Mouse (Mus musculus): ENCODE results near the gene Cdhr4. TPM values are rescaled to one million over a fixed set of nuclear protein-coding genes. Genes with fewer than 3 reads are reported as not detected.
"Not testable (repeated sequence)": the region's sequence is repeated elsewhere in the genome, so short reads cannot be mapped to it uniquely, and the experiment has no call there.

The Cdhr4 gene
- polyA plus RNA-seq, 1 experiment from 2014 or later, result 3.7 TPM

DNA sequence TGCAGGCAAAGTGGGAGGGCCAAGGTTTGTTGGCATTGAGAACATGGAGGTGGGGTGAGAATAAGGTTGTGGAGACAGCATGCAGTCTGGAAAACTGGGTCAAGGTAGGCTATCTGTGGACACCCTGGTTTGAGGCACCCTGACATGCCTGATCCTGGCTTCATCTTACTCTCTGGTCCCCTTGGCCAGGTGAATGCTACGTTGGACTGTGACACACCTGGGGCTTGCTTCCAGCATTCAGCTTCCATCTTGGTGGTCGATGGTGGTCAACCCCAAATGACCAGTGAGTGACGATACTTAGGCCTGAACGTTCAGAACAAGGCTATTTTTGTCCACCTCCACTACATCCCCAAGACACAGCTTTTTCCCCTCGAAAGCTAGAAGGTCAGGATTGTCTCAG lies 3.8 kb downstream of the Cdhr4 start, which contains the start of gene Gm20662:
TSS of gene Gm20662 (plus strand) at position 301 of the 400 bp plus-strand sequence.
- no peaks in the 10 kb centered on the region for H3K9me3 ChIP-seq (replicated peaks)
- H3K4me3 ChIP-seq, result no peak within 1 kb of the TSS
- no peak within 1 kb of the TSS for H3K4me2 ChIP-seq
- no peak within 1 kb of the TSS for H3K27ac ChIP-seq
- H3K4me1 ChIP-seq, result 0 out of 2 replicates have a peak, but pooled peaks cover 1% of the 10 kb centered on the region
- no peak for ATAC-seq
- no peak within 1 kb of the TSS; the same call in 1 of the 2 replicates for H3K9ac ChIP-seq
- H3K27me3 ChIP-seq (replicated peaks), result no peaks in the 10 kb centered on the region
- 81% methylated on average over 5 of the region's 5 CpGs for WGBS (ENCODE audit: insufficient replicate concordance)
- no peaks in the 10 kb centered on the region for H3K36me3 ChIP-seq

DNA sequence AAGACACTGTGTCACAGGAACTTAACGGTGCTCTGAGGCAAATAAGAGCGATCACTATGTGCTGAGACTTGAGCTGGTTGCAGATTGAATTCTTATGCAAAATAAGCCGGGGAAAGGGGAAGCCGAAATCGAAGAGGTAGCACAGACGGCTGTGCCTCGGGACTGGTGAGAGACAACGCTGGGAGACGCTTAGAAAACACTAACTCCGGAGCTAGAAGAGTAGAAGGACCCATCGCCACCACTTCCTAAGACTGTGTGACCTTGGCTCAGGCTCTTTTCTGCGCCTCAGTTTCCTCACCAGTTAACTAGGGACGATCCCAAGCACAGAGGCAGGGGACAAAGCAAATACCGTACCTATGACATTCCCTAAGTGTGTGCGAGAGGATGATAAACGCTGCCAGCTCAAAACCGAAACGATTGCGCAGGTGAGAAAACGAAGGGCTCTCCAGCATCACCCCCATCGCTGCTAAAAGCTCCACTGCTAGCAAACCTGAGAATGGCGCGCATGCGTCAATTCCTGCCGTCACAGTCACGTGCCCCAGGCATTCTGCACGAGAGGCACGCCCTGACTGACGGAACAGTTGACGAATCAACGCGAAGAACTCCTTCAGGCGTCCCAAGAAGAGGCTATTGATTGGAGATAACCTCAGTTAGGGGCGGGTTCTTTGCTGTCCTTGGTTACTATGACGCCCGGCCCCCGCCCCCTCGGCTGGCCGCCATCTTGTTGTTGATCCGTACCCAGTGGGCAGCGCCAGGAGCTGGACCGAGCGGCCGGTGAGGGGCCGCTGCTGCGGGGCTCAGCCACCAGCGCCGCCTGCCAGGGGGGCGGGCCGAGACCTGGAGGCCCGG lies 9.8 kb downstream of the Cdhr4 start, which contains the start of gene Ip6k1:
TSS of gene Ip6k1 (plus strand) at position 580 of the 849 bp plus-strand sequence.
- H3K4me1 ChIP-seq, result peaks cover 45% of the 10 kb centered on the region
- peak within 1 kb of the TSS; percentile 98 for H3K9ac ChIP-seq
- peaks cover 9% of the 10 kb centered on the region for H3K36me3 ChIP-seq
- H3K4me3 ChIP-seq, result peak within 1 kb of the TSS; percentile 90
- under 1% methylated on average over 51 of the region's 51 CpGs for WGBS (ENCODE audit: insufficient replicate concordance)
- no peaks in the 10 kb centered on the region for H3K27me3 ChIP-seq (replicated peaks)
- ATAC-seq, result peak; percentile 97
- peak within 1 kb of the TSS; percentile 85 for H3K4me2 ChIP-seq
- H3K9me3 ChIP-seq (replicated peaks), result no peaks in the 10 kb centered on the region
- peak within 1 kb of the TSS; percentile 95 for H3K27ac ChIP-seq

- Histone ChIP-seq H3K9me3 (replicated peaks) (no peaks in the 10 kb centered on the region), H3K4me3 (peak overlapping the region; percentile 90)
- under 1% methylated on average over 50 of the region's 50 CpGs for WGBS (ENCODE audit: insufficient replicate concordance)
Measured at GRCm38 (mm10) chr9:108002778-108003530, 10.7 kb downstream of the Cdhr4 start.

DNA sequence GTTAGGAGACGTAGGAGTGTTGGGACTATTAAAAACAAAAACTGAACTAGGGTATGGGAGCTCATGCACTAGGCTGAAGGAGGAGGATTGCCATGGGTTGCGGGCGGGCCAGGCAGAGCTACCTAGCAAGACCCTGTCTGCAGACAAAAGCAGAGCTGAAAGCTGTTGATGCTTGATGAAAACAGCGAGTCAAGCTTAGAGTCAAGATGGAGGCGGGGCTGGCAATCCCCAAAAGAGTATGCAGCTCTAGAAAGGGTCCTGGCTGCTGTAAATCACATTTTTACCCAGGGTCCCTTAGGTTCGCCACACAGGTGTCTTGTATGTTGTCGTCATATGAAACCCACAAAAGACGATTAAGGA lies 11.2 kb downstream of the Cdhr4 start:
- no peak for ATAC-seq
- Histone ChIP-seq H3K9me3 (replicated peaks) (no peaks in the 10 kb centered on the region), H3K4me2 (peak overlapping the region; percentile 79), H3K4me3 (peak overlapping the region; percentile 90), H3K4me1 (peaks cover 58% of the 10 kb centered on the region), H3K36me3 (peaks cover 9% of the 10 kb centered on the region), H3K27ac (peak overlapping the region; percentile 95), H3K27me3 (replicated peaks) (no peaks in the 10 kb centered on the region), H3K9ac (peak overlapping the region; percentile 98)
- WGBS (ENCODE audit: insufficient replicate concordance), result 24% methylated on average over 8 of the region's 8 CpGs

More at GRCm38 (mm10) chr9:108002778-108003530, 10.7 kb downstream of the Cdhr4 start:
- Histone ChIP-seq H3K27ac (peak overlapping the region; percentile 95), H3K36me3 (peaks cover 9% of the 10 kb centered on the region), H3K27me3 (replicated peaks) (no peaks in the 10 kb centered on the region), H3K4me1 (peaks cover 52% of the 10 kb centered on the region), H3K4me2 (peak overlapping the region; percentile 79), H3K9ac (peak overlapping the region; percentile 98)
- ATAC-seq, result peak; percentile 61

DNA sequence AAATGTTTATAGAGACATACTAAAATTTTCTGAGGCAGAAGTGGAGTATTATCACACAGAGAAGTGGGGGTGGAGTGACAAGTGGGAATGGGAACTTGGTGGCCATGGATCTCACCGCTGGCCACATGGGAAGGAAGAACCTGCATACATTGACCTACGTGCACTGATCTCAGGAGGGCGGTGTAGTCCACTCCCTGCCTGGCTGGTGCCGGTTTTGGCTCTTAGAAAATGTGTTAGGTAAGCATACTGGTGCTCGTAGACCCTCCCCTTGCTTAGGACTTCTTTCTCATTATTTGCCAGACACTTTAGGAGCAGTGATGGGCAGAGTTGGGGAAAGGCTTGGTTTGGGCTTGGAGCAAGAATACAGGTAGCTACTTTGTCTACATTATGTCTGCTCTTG lies 15.7 kb downstream of the Cdhr4 start:
- Histone ChIP-seq H3K9me3 (replicated peaks) (no peaks in the 10 kb centered on the region), H3K27ac (no peak overlapping the region), H3K4me3 (no peak overlapping the region), H3K36me3 (peaks cover 33% of the 10 kb centered on the region), H3K9ac (no peak overlapping the region), H3K4me1 (peaks cover 68% of the 10 kb centered on the region), H3K4me2 (no peak overlapping the region), H3K27me3 (replicated peaks) (no peaks in the 10 kb centered on the region)
- ATAC-seq, result no peak
- WGBS (ENCODE audit: insufficient replicate concordance), result 84% methylated on average over 5 of the region's 5 CpGs

- Histone ChIP-seq H3K36me3 (peaks cover 47% of the 10 kb centered on the region), H3K9ac (no peak overlapping the region), H3K9me3 (replicated peaks) (no peaks in the 10 kb centered on the region), H3K4me2 (no peak overlapping the region), H3K4me1 (peaks cover 48% of the 10 kb centered on the region), H3K27ac (0 out of 2 replicates have a peak overlapping the region, but pooled peaks have one; percentile 18), H3K27me3 (replicated peaks) (no peaks in the 10 kb centered on the region), H3K4me3 (no peak overlapping the region)
- ATAC-seq, result no peak
Measured at GRCm38 (mm10) chr9:108010385-108010784, 18.1 kb downstream of the Cdhr4 start.

DNA sequence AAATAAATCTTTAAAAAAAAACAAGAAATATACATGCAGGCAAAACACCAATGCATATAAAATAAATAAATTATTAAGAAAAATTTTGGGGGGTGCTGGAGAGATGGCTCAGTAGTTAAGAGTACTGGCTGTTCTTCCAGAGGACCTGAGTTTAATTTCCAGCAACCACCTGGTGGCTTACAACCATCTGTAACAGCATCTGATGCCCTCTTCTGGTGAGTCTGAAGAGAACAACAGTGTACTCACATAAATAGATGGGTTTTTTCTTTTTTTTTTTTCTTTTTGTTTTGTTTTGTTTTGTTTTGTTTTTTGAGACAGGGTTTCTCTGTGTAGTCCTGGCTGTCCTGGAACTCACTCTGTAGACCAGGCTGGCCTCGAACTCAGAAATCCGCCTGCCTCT lies 21.3 kb downstream of the Cdhr4 start:
- WGBS (ENCODE audit: insufficient replicate concordance), result 77% methylated on average over 2 of the region's 2 CpGs
- not testable (repeated sequence) for H3K4me3 ChIP-seq; H3K4me2 ChIP-seq; H3K27ac ChIP-seq; H3K9me3 ChIP-seq (replicated peaks); H3K9ac ChIP-seq; H3K27me3 ChIP-seq (replicated peaks); ATAC-seq
- Histone ChIP-seq H3K4me1 (peaks cover 23% of the 10 kb centered on the region), H3K36me3 (peaks cover 62% of the 10 kb centered on the region)

GRCm38 (mm10) chr9:108017127-108017526 lies 24.8 kb downstream of the Cdhr4 start:
- Histone ChIP-seq H3K4me2 (no peak overlapping the region), H3K4me3 (no peak overlapping the region), H3K9ac (no peak overlapping the region), H3K4me1 (peaks cover 14% of the 10 kb centered on the region; the same call in 1 of the 2 replicates), H3K36me3 (peaks cover 49% of the 10 kb centered on the region), H3K9me3 (replicated peaks) (no peaks in the 10 kb centered on the region), H3K27ac (no peak overlapping the region), H3K27me3 (replicated peaks) (no peaks in the 10 kb centered on the region)
- ATAC-seq, result no peak
- WGBS (ENCODE audit: insufficient replicate concordance), result 80% methylated on average over 3 of the region's 3 CpGs

GRCm38 (mm10) chr9:108020741-108021140 lies 28.4 kb downstream of the Cdhr4 start:
- H3K4me2 ChIP-seq, result no peak overlapping the region
- H3K4me1 ChIP-seq, result peaks cover 11% of the 10 kb centered on the region; the same call in 1 of the 2 replicates
- no peaks in the 10 kb centered on the region for H3K27me3 ChIP-seq (replicated peaks)
- no peak overlapping the region for H3K9ac ChIP-seq
- WGBS (ENCODE audit: insufficient replicate concordance), result 87% methylated on average over 1 of the region's 1 CpGs
- H3K27ac ChIP-seq, result no peak overlapping the region
- ATAC-seq, result no peak
- no peak overlapping the region for H3K4me3 ChIP-seq
- H3K9me3 ChIP-seq (replicated peaks), result no peaks in the 10 kb centered on the region
- H3K36me3 ChIP-seq, result peaks cover 42% of the 10 kb centered on the region

DNA sequence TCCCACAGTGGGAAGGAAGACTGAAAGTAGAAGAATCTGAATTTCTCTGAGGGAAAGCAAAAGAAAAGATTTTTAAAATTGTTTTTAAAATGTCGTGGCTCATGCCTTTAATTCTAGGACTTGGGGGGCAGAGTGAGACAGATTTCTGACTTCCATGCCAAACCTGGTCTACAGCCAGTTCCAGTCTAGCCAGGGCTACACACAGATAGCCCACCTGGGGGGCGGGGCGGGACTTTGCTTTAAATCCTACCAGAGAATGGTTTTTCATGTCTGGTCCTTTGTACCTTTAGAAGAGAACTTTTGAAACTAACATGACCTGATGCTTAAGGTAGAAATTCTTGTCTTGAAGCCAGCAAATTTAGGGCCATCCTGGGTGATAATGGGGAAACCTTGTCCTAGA lies 30.9 kb downstream of the Cdhr4 start:
- Histone ChIP-seq H3K9ac (no peak overlapping the region), H3K4me3 (no peak overlapping the region), H3K4me1 (peaks cover 11% of the 10 kb centered on the region; the same call in 1 of the 2 replicates), H3K9me3 (replicated peaks) (no peaks in the 10 kb centered on the region), H3K27ac (no peak overlapping the region), H3K36me3 (peaks cover 53% of the 10 kb centered on the region), H3K27me3 (replicated peaks) (no peaks in the 10 kb centered on the region), H3K4me2 (no peak overlapping the region)
- ATAC-seq, result no peak
- 78% methylated on average over 3 of the region's 3 CpGs for WGBS (ENCODE audit: insufficient replicate concordance)

GRCm38 (mm10) chr9:108026584-108026983 lies 34.3 kb downstream of the Cdhr4 start:
- Histone ChIP-seq H3K27ac (no peak overlapping the region), H3K4me3 (no peak overlapping the region), H3K36me3 (peaks cover 79% of the 10 kb centered on the region), H3K9me3 (replicated peaks) (no peaks in the 10 kb centered on the region), H3K27me3 (replicated peaks) (no peaks in the 10 kb centered on the region), H3K4me1 (peaks cover 2% of the 10 kb centered on the region; the same call in 1 of the 2 replicates), H3K9ac (no peak overlapping the region), H3K4me2 (no peak overlapping the region)
- 88% methylated on average over 3 of the region's 3 CpGs for WGBS (ENCODE audit: insufficient replicate concordance)
- no peak for ATAC-seq

DNA sequence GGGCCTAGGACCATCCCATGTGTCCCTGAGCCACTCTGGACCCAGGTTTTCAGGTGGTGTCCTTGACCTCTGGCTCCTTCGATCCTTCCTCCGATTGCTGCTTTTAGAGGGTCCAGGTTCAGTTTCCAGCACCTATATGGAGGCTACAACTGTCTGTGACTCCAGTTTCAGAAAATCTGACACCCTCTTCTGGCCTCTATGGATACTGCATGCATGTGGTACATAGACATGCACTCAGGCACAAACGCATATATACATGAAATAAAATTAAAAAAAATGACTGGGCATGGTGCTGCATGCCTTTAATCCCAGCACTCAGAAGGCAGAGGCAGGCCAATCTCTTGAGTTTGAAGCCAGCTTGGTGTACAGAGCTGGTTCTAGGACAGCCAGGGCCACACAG lies 35.6 kb downstream of the Cdhr4 start:
- Histone ChIP-seq H3K4me2 (no peak overlapping the region), H3K36me3 (peaks cover 91% of the 10 kb centered on the region), H3K4me1 (no peaks in the 10 kb centered on the region)

More for the DNA sequence above, 35.6 kb downstream of the Cdhr4 start:
- H3K9me3 ChIP-seq (replicated peaks), result no peaks in the 10 kb centered on the region
- H3K9ac ChIP-seq, result no peak overlapping the region
- no peak overlapping the region for H3K4me3 ChIP-seq
- H3K27me3 ChIP-seq (replicated peaks), result no peaks in the 10 kb centered on the region
- no peak for ATAC-seq
- H3K27ac ChIP-seq, result no peak overlapping the region
- WGBS (ENCODE audit: insufficient replicate concordance), result 91% methylated on average over 3 of the region's 3 CpGs

Measured in liver, embryonic 12.5 days (tissue).